Mouse (Mus musculus) liver, embryonic 12.5 days (tissue): ENCODE data around the gene Pfdn4. TPM values are rescaled to one million over a fixed set of nuclear protein-coding genes. Genes with fewer than 3 reads are reported as not detected.
A peak's percentile ranks its signal among the peaks of the same experiment; 100 is the strongest.

ENCODE experiments used
- ATAC-seq: fragments of 200-750 bp; cut with Nextera tagmentation; 2 replicates; pipeline ENCODE4 v1.8.0; 2017; ENCODE audit warnings: moderate number of reproducible peaks, mild to moderate bottlenecking, moderate library complexity
- H3K27ac ChIP-seq: fragments of 300-500 bp; sonication (generic); 2 replicates; pipeline ENCODE4 v1.5.1; 2016; ENCODE audit warnings: mild to moderate bottlenecking
- H3K27me3 ChIP-seq: fragments of 300-500 bp; sonication (generic); replicated peaks from 2 replicates; pipeline ENCODE4 v1.6.1; 2016; ENCODE audit warnings: mild to moderate bottlenecking, moderate library complexity
- H3K36me3 ChIP-seq: fragments of 300-500 bp; sonication (generic); 2 replicates; pipeline ENCODE4 v1.6.1; 2016; ENCODE audit warnings: mild to moderate bottlenecking, moderate library complexity
- H3K4me1 ChIP-seq: fragments of 300-500 bp; sonication (generic); 2 replicates; pipeline ENCODE4 v1.6.1; 2016
- H3K4me2 ChIP-seq: fragments of 300-500 bp; sonication (generic); 2 replicates; pipeline ENCODE4 v1.6.1; 2016; ENCODE audit warnings: mild to moderate bottlenecking, moderate library complexity
- H3K4me3 ChIP-seq: fragments of 300-500 bp; sonication (generic); 2 replicates; pipeline ENCODE4 v1.5.1; 2016; ENCODE audit warnings: mild to moderate bottlenecking, moderate library complexity
- H3K9ac ChIP-seq: fragments of 300-500 bp; sonication (generic); 2 replicates; pipeline ENCODE4 v1.6.1; 2016; ENCODE audit warnings: mild to moderate bottlenecking, moderate library complexity
- H3K9me3 ChIP-seq: fragments of 300-500 bp; sonication (generic); replicated peaks from 2 replicates; pipeline ENCODE4 v1.6.1; 2016; ENCODE audit warnings: mild to moderate bottlenecking, moderate library complexity
- WGBS: fragments of 180-500 bp; shearing (Covaris S2); methylation state at CpG from one replicate; pipeline ENCODE4 v1.1.7; 2016; ENCODE audit not compliant: insufficient replicate concordance; 5-methylcytosine and 5-hydroxymethylcytosine counted together
- polyA plus RNA-seq: library from polyadenylated mRNA; unstranded; fragments of >200 nt; fragmentation: Nextera tagmentation; extraction: Ambion mirVana; gene quantifications from 2 replicates; pipeline ENCODE4 v1.2.1, GENCODE M21; 2016

Pfdn4 gene
- polyA plus RNA-seq, 1 experiment from 2014 or later, result 63.7 TPM

- H3K4me3 ChIP-seq, result no peak overlapping the region
- H3K36me3 ChIP-seq, result no peaks in the 10 kb centered on the region
- no peak for ATAC-seq
- H3K4me1 ChIP-seq, result peaks cover 3% of the 10 kb centered on the region; the same call in 1 of the 2 replicates
- WGBS, result 79% methylated on average over 5 of the region's 5 CpGs
- H3K9ac ChIP-seq, result no peak overlapping the region
- no peak overlapping the region for H3K27ac ChIP-seq
- H3K4me2 ChIP-seq, result no peak overlapping the region
- H3K27me3 ChIP-seq, result peaks cover 12% of the 10 kb centered on the region; the same call in 1 of the 2 replicates
- 0 out of 2 replicates have a peak, but pooled peaks cover 2% of the 10 kb centered on the region for H3K9me3 ChIP-seq
These were observed 22.1 kb upstream of the Pfdn4 start for GRCm38 (mm10) chr2:170474125-170474524.

DNA sequence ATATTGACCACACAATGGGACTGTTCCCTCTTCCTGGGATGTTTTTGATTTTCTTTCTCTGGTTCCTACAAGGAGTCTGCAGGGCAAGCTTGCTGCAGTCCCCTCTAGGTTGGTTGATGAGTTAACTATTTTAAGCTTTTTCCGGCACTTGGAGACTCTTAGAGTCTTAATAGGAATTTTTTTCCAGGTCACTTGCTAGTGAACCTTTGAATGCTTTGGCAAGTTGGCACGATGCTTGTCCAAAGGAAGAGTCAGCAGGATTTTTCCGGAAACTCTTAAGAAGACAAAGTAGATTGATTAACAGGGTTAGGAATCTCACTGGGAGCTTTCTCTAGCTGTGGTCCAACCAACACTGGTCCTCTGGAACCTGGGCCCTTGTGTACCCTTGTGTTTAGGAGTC lies 21.1 kb upstream of the Pfdn4 start:
- ATAC-seq, result no peak
- no peaks in the 10 kb centered on the region for H3K36me3 ChIP-seq
- no peak overlapping the region for H3K27ac ChIP-seq
- peaks cover 12% of the 10 kb centered on the region; the same call in 1 of the 2 replicates for H3K27me3 ChIP-seq
- H3K9ac ChIP-seq, result no peak overlapping the region
- WGBS, result 80% methylated on average over 3 of the region's 3 CpGs
- no peaks in the 10 kb centered on the region for H3K4me1 ChIP-seq
- H3K4me3 ChIP-seq, result no peak overlapping the region
- H3K4me2 ChIP-seq, result no peak overlapping the region
- H3K9me3 ChIP-seq, result 0 out of 2 replicates have a peak, but pooled peaks cover 2% of the 10 kb centered on the region

DNA sequence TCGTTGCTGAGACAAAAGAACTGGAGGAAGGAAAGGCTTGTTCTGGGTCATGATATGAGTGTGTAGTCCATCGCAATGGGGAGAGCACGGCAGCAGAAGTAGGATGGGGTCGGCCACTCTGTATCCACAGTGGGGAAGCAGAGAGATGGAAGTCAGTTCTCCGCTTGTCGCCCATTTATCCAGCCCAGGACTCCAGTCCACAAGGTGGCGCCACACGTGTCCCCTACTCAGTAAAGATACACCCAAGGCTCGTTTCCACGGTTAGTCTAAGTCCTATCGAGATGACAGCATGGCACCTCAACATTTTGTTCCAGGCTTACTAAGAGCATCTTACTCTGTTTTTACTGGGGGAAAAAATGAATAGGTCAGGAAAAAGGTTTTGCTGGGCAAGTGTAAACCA lies 20.0 kb upstream of the Pfdn4 start:
- no peak overlapping the region for H3K27ac ChIP-seq
- no peak overlapping the region for H3K9ac ChIP-seq
- H3K9me3 ChIP-seq, result 0 out of 2 replicates have a peak, but pooled peaks cover 2% of the 10 kb centered on the region
- no peaks in the 10 kb centered on the region for H3K4me1 ChIP-seq
- H3K4me3 ChIP-seq, result no peak overlapping the region
- WGBS, result 55% methylated on average over 11 of the region's 11 CpGs
- H3K27me3 ChIP-seq, result 0 out of 2 replicates have a peak, but pooled peaks cover 5% of the 10 kb centered on the region
- no peaks in the 10 kb centered on the region for H3K36me3 ChIP-seq
- H3K4me2 ChIP-seq, result no peak overlapping the region
- no peak for ATAC-seq

- no peak overlapping the region for H3K4me2 ChIP-seq
- no peaks in the 10 kb centered on the region for H3K4me1 ChIP-seq
- 0 out of 2 replicates have a peak, but pooled peaks cover 2% of the 10 kb centered on the region for H3K9me3 ChIP-seq
- H3K4me3 ChIP-seq, result no peak overlapping the region
- 78% methylated on average over 8 of the region's 8 CpGs for WGBS
- H3K9ac ChIP-seq, result no peak overlapping the region
- H3K36me3 ChIP-seq, result no peaks in the 10 kb centered on the region
- H3K27me3 ChIP-seq, result 0 out of 2 replicates have a peak, but pooled peaks cover 5% of the 10 kb centered on the region
- no peak overlapping the region for H3K27ac ChIP-seq
- ATAC-seq, result no peak
These were observed 19.6 kb upstream of the Pfdn4 start for GRCm38 (mm10) chr2:170476643-170477042.

GRCm38 (mm10) chr2:170482019-170482540 lies 14.1 kb upstream of the Pfdn4 start:
- Histone ChIP-seq H3K27ac (no peak overlapping the region), H3K4me1 (no peaks in the 10 kb centered on the region), H3K4me2 (no peak overlapping the region), H3K9me3 (no peaks in the 10 kb centered on the region), H3K36me3 (no peaks in the 10 kb centered on the region), H3K27me3 (peaks cover 15% of the 10 kb centered on the region; the same call in 1 of the 2 replicates), H3K4me3 (no peak overlapping the region), H3K9ac (no peak overlapping the region)
- 48% methylated on average over 10 of the region's 10 CpGs for WGBS
- ATAC-seq, result no peak

DNA sequence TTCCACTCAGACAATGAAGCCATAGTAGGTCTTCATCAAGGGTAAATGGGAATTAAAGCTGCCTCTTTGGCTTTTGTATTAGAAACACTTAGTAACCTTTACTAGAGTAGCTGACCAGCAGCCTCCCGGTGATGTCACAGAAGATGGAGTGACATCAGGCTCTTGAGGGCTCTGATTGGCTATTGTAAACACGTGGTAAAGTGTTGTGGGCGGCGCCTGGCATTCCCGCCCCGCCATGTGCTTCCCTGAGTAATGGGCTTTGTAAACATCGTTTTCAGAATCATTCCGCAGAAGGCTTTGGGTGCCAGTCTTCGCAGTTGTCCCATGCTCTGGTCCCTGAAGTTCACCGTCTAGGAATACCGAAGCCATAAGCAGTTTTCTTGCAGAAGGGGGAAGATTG lies 12.3 kb upstream of the Pfdn4 start:
- Histone ChIP-seq H3K4me2 (no peak overlapping the region), H3K27ac (no peak overlapping the region), H3K4me3 (no peak overlapping the region), H3K9ac (no peak overlapping the region), H3K36me3 (no peaks in the 10 kb centered on the region), H3K4me1 (no peaks in the 10 kb centered on the region), H3K27me3 (peaks cover 10% of the 10 kb centered on the region; the same call in 1 of the 2 replicates), H3K9me3 (no peaks in the 10 kb centered on the region)
- 48% methylated on average over 11 of the region's 11 CpGs for WGBS
- ATAC-seq, result no peak

GRCm38 (mm10) chr2:170487202-170487601 lies 9.0 kb upstream of the Pfdn4 start:
- peaks cover 22% of the 10 kb centered on the region for H3K27me3 ChIP-seq
- no peak for ATAC-seq
- H3K4me1 ChIP-seq, result no peaks in the 10 kb centered on the region
- no peak overlapping the region for H3K4me2 ChIP-seq
- H3K36me3 ChIP-seq, result no peaks in the 10 kb centered on the region
- no peaks in the 10 kb centered on the region for H3K9me3 ChIP-seq
- WGBS, result 71% methylated on average over 7 of the region's 7 CpGs
- no peak overlapping the region for H3K27ac ChIP-seq
- no peak overlapping the region for H3K9ac ChIP-seq
- no peak overlapping the region for H3K4me3 ChIP-seq

- Histone ChIP-seq H3K36me3 (no peaks in the 10 kb centered on the region), H3K4me3 (no peak overlapping the region), H3K4me1 (no peaks in the 10 kb centered on the region), H3K27ac (no peak overlapping the region), H3K4me2 (no peak overlapping the region), H3K27me3 (peaks cover 28% of the 10 kb centered on the region), H3K9ac (no peak overlapping the region), H3K9me3 (no peaks in the 10 kb centered on the region)
- ATAC-seq, result no peak
- WGBS, result 53% methylated on average over 26 of the region's 26 CpGs
These were observed 8.2 kb upstream of the Pfdn4 start for GRCm38 (mm10) chr2:170487890-170488502.

- Histone ChIP-seq H3K27ac (no peak overlapping the region), H3K4me2 (0 out of 2 replicates have a peak overlapping the region, but pooled peaks have one; percentile 14), H3K4me1 (peaks cover 6% of the 10 kb centered on the region; the same call in 1 of the 2 replicates), H3K9ac (no peak overlapping the region), H3K4me3 (no peak overlapping the region; the same call in 1 of the 2 replicates), H3K27me3 (peaks cover 79% of the 10 kb centered on the region), H3K9me3 (no peaks in the 10 kb centered on the region), H3K36me3 (no peaks in the 10 kb centered on the region)
- no peak for ATAC-seq
- 7% methylated on average over 31 of the region's 31 CpGs for WGBS
These were observed 1.2 kb upstream of the Pfdn4 start for GRCm38 (mm10) chr2:170494784-170495710.

DNA sequence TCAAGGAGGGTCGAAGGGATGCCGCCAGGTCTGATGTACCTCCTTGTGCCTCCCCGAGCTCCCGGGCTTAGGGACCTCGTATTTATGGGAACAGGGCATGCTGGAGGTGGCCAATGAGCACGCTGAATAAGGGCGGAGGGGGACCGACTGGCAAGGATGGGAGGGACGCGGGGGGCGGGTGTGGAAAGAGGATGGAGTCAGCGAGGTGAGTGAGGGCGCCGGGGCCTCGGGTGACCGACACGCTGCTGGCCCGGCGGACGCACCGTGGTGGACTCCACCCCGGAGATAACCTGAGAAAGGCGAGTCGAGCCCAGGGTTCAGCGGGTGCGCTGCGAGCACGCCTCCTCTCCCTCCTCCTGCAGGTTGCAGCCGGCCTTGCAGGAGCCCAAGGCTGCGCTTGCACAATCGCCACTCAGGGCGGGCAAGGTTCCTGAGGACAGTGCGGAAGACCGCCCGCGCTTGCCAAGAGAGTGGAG lies 901 bp downstream of the Pfdn4 start, which contains the start of gene Cyp24a1:
Gene Cyp24a1, minus strand, starts transcription at position 55 of the 476 bp plus-strand sequence.
- H3K36me3 ChIP-seq, result no peaks in the 10 kb centered on the region
- H3K9ac ChIP-seq, result no peak within 1 kb of the TSS
- H3K27ac ChIP-seq, result no peak within 1 kb of the TSS
- no peak within 1 kb of the TSS for H3K4me3 ChIP-seq
- under 1% methylated on average over 36 of the region's 36 CpGs for WGBS
- H3K9me3 ChIP-seq, result no peaks in the 10 kb centered on the region
- peaks cover 6% of the 10 kb centered on the region; the same call in 1 of the 2 replicates for H3K4me1 ChIP-seq
- peak within 1 kb of the TSS; percentile 40 for H3K4me2 ChIP-seq
- H3K27me3 ChIP-seq, result peaks cover 74% of the 10 kb centered on the region
- peak; percentile 27; the same call in 1 of the 2 replicates for ATAC-seq

- Histone ChIP-seq H3K9me3 (no peaks in the 10 kb centered on the region), H3K9ac (no peak overlapping the region), H3K4me2 (no peak overlapping the region), H3K27ac (no peak overlapping the region), H3K36me3 (no peaks in the 10 kb centered on the region), H3K4me1 (peaks cover 6% of the 10 kb centered on the region; the same call in 1 of the 2 replicates), H3K27me3 (peaks cover 68% of the 10 kb centered on the region), H3K4me3 (no peak overlapping the region)
- 14% methylated on average over 8 of the region's 8 CpGs for WGBS
- ATAC-seq, result no peak
These were observed 1.8 kb downstream of the Pfdn4 start for GRCm38 (mm10) chr2:170498011-170498410.
